Mouse (Mus musculus): ENCODE results near the gene Abl1. TPM values are rescaled to one million over a fixed set of nuclear protein-coding genes. Genes with fewer than 3 reads are reported as not detected.

The Abl1 gene
- polyA plus RNA-seq, 1 experiment from 2014 or later, result 58.8 TPM

- in situ Hi-C loops (cut with MboI; ENCODE audit: low pct_unique_long_range_greater_than_20kb), result loop anchor here (5.0 kb wide), 2 partner anchors 72 to 97 kb away; partner anchors contain the start of gene Lamc3
- no peak for ATAC-seq
- ChIA-PET POLR2A (interaction anchor here (1.1 to 1.4 kb wide), 2 partner anchors 24 to 30 kb away, joined by 3 read pairs; no protein-coding TSS in a partner anchor), CTCF (interaction anchor here (0.8 to 1.3 kb wide), 3 partner anchors 8 to 12 kb away, joined by 3 to 4 read pairs (median 4); no protein-coding TSS in a partner anchor)
- peaks cover 29% of the 10 kb centered on the region for H3K27me3 ChIP-seq
- TF ChIP-seq CTCF (IDR thresholded peaks at IDR 0.05), result no peak
- DNase-seq (ENCODE audit: low read depth, low spot score), result no peak
These were observed 127.2 kb downstream of the Abl1 start for GRCm38 (mm10) chr2:31815367-31815766.

DNA sequence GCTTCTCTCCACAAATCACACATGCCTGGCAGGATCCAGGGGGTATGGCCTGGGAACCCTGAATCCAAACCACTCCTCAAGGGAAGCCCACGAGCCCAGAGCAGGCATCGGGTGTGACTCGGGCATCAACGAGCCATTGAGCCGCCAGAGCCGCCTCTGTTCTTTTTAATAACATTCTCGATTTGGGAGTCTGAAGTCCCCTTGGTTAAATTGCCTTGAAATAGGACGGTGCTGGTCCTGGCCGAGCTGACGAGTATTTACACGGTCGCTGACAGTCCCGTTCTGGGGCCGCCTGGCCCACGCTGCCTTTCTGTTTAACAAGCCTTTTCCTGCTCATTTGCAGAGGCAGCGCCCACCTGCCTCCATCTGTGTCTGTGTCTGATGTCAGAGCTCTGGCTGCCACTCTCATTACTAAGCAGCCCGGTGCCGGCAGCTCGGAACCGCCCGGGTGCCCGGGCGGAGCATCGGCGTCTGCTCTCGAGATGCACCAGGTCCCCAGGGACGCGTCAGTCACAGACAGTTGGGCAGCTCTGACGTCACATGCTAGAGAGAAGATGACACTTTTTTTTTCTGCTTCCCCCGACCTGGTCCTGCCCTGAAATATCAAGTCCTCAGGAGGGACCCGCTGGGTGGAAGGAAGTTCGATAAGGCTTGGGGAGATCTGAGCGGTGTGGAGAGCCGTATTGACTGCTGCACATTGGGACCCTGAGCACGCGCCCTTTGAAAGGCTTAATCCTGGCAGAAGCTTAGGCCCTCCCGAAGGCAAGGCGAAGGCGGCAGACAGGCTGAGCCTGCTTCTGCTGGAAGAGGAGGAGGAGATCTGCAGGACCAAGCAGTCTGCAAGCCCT, 134.6 kb downstream of the Abl1 start:
- peaks cover 27% of the 10 kb centered on the region for H3K27me3 ChIP-seq

DNA sequence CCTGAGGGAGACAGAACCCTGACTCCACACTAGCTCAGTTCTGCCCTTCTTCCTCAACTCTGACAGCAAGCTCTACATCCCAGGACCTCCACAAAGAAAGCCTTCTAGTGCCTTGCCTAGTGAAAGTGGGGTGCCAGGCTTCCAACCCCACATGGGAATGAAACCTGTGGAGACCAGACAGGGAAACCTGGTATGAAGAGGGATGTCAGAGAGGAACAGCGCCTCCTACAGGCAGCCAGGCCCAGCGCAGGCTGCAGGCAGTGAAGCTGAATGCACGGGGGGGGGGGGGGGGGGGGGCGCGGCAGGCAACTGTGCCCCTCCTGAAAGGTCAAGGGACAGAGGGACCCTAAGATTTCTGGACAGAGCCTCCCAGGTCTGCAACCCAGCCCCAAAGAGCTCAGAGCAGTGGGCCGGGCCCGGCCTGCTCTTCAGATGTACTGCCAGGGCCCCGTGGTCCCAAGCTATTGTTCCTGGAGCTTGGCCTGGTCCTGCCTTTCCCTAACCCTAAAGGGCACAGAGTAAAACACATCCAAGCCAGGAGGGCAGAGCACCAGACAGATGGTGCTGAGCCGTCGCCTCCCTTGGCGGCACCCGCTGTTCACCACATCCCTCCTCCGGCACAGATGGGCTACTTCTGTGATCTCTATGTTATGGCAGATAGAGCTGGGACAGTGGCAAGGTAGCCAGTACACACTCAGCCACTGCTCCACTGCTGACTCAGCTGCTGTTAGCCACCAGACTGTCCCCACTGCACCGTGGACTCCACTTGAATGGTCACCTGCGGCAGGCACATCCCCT, 136.0 kb downstream of the Abl1 start:
- peaks cover 15% of the 10 kb centered on the region for H3K27me3 ChIP-seq
- CTCF ChIA-PET, result interaction anchor here (1.2 to 1.5 kb wide), 2 partner anchors 10 to 24 kb away, joined by 3 to 4 read pairs; no protein-coding TSS in a partner anchor
- POLR2A ChIA-PET, result no interaction called here
- ATAC-seq (no peak), DNase-seq (ENCODE audit: low read depth, low spot score) (no peak)
- no peak for TF ChIP-seq CTCF (IDR thresholded peaks at IDR 0.05)
- in situ Hi-C loops (cut with MboI; ENCODE audit: low pct_unique_long_range_greater_than_20kb), result no loop called here

More for the DNA sequence above, 134.6 kb downstream of the Abl1 start:
- in situ Hi-C loops (cut with MboI; ENCODE audit: low pct_unique_long_range_greater_than_20kb), result no loop called here
- no peak for ATAC-seq
- ChIA-PET CTCF (interaction anchor here (1.3 to 1.5 kb wide), 2 partner anchors 25 to 26 kb away, joined by 3 to 4 read pairs; no protein-coding TSS in a partner anchor), POLR2A (no interaction called here)
- DNase-seq (ENCODE audit: low read depth, low spot score), result no peak
- no peak for TF ChIP-seq CTCF (IDR thresholded peaks at IDR 0.05)

- no peak for TF ChIP-seq CTCF (IDR thresholded peaks at IDR 0.05)
- ChIA-PET POLR2A (no interaction called here), CTCF (no interaction called here)
- ATAC-seq (no peak), DNase-seq (ENCODE audit: low read depth, low spot score) (no peak)
- in situ Hi-C loops (cut with MboI; ENCODE audit: low pct_unique_long_range_greater_than_20kb), result no loop called here
- H3K27me3 ChIP-seq, result peaks cover 17% of the 10 kb centered on the region
These were observed 137.3 kb downstream of the Abl1 start for GRCm38 (mm10) chr2:31825469-31825911.

DNA sequence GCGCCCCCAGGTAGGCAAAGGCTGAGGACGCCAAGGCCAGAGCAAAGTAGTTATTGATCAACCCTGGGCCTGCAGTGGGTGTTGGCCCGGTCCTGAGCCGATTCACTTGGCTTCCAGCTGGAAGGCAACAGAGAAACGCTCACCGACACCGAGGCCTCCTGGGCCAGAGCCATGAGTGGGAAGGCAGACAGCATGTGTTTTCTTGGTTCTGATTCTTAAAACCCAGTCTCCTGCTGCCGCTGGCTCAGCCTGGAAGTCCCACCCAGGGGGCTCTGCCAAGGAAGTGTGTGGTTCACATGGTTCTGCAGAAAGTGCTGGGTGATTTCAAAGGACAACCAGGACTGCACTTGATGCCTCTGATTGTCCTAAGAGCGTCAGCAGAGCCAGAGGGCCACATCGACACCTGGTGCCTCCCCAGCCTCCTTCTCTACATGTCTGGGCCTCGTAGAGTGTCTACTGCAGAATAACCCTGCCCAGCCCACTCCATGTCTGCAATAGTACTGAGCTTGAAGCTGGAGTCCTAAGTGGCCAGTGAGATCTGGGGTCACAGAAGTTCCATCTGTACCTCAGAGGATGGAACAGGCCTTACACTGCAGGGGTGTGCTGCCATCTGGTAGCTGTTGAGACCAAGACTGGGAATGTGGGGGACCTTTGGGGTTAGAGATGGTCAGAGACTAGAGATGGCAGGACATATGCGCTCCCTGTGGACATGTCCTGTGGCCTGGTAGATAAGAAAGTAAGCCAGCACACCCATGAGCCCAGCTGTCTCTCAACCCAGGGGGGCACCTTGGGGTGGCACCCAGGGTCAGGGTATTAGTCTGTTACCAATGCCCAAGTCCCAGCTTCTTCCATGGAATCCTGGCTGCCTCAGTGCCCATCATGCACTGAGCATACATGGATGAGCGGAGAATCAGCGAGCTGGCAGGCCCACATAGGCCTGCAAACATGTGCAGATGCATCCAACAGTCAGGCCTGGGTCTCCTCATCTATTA, 138.2 kb downstream of the Abl1 start:
- DNase-seq (ENCODE audit: low read depth, low spot score) (no peak), ATAC-seq (no peak)
- no peak for TF ChIP-seq CTCF (IDR thresholded peaks at IDR 0.05)
- peaks cover 17% of the 10 kb centered on the region for H3K27me3 ChIP-seq
- ChIA-PET CTCF (interaction anchor here (1.5 to 1.9 kb wide), 2 partner anchors 10 to 86 kb away, joined by 3 to 4 read pairs; no protein-coding TSS in a partner anchor), POLR2A (no interaction called here)
- in situ Hi-C loops (cut with MboI; ENCODE audit: low pct_unique_long_range_greater_than_20kb), result no loop called here

DNA sequence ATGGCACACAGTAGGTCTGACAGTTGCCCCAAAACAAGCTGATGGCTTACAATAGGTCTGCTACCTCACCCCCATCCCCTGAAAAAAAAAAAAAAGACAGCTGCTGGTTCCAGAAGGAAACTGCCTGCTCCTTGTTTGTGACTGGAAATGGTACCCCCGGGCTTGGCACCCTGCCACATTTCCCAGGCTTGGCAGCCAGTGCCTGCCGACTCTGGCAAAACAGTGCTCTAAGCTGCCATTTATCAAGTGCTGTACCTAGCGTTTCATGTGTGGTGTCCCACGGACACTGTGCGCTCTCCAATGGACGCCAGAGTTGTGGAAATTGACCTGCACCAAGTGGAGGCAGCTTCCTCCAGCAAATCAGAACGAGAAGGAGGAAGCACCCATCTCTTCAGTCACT, 139.7 kb downstream of the Abl1 start:
- no peak for TF ChIP-seq CTCF (IDR thresholded peaks at IDR 0.05)
- peaks cover 14% of the 10 kb centered on the region for H3K27me3 ChIP-seq
- in situ Hi-C loops (cut with MboI; ENCODE audit: low pct_unique_long_range_greater_than_20kb), result no loop called here
- POLR2A ChIA-PET, result no interaction called here
- CTCF ChIA-PET, result interaction anchor here (0.8 to 1.9 kb wide), 2 partner anchors 12 to 53 kb away, joined by 3 to 4 read pairs; no protein-coding TSS in a partner anchor
- no peak for ATAC-seq
- DNase-seq (ENCODE audit: low read depth, low spot score), result no peak

GRCm38 (mm10) chr2:31828311-31828825, 140.2 kb downstream of the Abl1 start:
- H3K27me3 ChIP-seq, result peaks cover 9% of the 10 kb centered on the region
- ChIA-PET CTCF (interaction anchor here (0.8 to 1.9 kb wide), 2 partner anchors 12 to 53 kb away, joined by 3 to 4 read pairs; no protein-coding TSS in a partner anchor), POLR2A (no interaction called here)
- DNase-seq (ENCODE audit: low read depth, low spot score), result no peak
- no peak for TF ChIP-seq CTCF (IDR thresholded peaks at IDR 0.05)
- ATAC-seq, result no peak
- in situ Hi-C loops (cut with MboI; ENCODE audit: low pct_unique_long_range_greater_than_20kb), result no loop called here

DNA sequence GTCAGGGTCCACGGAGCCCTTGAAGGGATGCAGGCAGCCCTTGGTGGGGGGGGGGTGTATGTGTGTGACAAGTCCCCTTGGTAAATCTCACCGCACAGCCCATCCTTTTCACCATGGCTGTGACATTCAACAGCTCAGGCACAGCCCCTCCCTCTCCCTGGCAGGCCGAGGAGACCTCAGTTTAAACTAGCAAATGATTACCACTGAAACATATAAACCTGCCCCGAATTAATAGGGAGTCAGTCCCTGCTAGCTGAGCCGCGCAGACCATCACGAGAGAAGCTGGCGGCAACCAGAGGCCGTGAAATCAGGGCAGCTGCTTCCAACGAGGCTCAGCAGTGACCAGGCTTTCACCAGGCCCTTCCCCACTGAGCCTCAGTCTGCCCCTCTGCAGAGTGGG, 147.9 kb downstream of the Abl1 start:
- ChIA-PET CTCF (no interaction called here), POLR2A (no interaction called here)
- no peak for DNase-seq (ENCODE audit: low read depth, low spot score)
- no peak for TF ChIP-seq CTCF (IDR thresholded peaks at IDR 0.05)
- in situ Hi-C loops (cut with MboI; ENCODE audit: low pct_unique_long_range_greater_than_20kb), result no loop called here
- peak; percentile 45 for ATAC-seq
- H3K27me3 ChIP-seq, result peaks cover 36% of the 10 kb centered on the region

- in situ Hi-C loops (cut with MboI; ENCODE audit: low pct_unique_long_range_greater_than_20kb), result no loop called here
- ChIA-PET CTCF (no interaction called here), POLR2A (no interaction called here)
- ATAC-seq, result no peak
- no peak for DNase-seq (ENCODE audit: low read depth, low spot score)
- H3K27me3 ChIP-seq, result peaks cover 41% of the 10 kb centered on the region
- no peak for TF ChIP-seq CTCF (IDR thresholded peaks at IDR 0.05)
These were observed 148.8 kb downstream of the Abl1 start for GRCm38 (mm10) chr2:31836985-31837384.
